Mouse (Mus musculus) MEL (cell line): ENCODE results near the gene Zcchc24.
A peak's percentile ranks its signal among the peaks of the same experiment; 100 is the strongest.

ENCODE experiments used
- CHD1 ChIP-seq: IDR thresholded peaks from 2 replicates; pipeline ENCODE4 v1.6.1; 2012; ENCODE audit warnings: low read depth, mild to moderate bottlenecking, inconsistent platforms, low read length, improper control_type of control experiment
- CHD2 ChIP-seq: IDR thresholded peaks from 2 replicates; pipeline ENCODE4 v1.6.1; 2011; ENCODE audit warnings: low read length, improper control_type of control experiment
- CTCF ChIP-seq, 3 experiments: IDR thresholded peaks in 2 of 3; conservative IDR thresholded peaks in 1 of 3; 2 replicates each; pipeline ENCODE4 v1.5.1; 2011 to 2012; ENCODE audit warnings: low read length in 3 of 3, low read depth in 2 of 3, mild to moderate bottlenecking in 2 of 3, improper control_type of control experiment in 1 of 3, inconsistent platforms in 1 of 3, mixed read lengths in 1 of 3, moderate library complexity in 1 of 3; ENCODE audit not compliant: control insufficient read depth in 1 of 3, insufficient read depth in 1 of 3, poor library complexity in 1 of 3, severe bottlenecking in 1 of 3
- E2F4 ChIP-seq: IDR thresholded peaks from 2 replicates; pipeline ENCODE4 v1.6.1; 2011; ENCODE audit warnings: low read depth, low read length, improper control_type of control experiment, borderline replicate concordance
- EP300 ChIP-seq, 2 experiments: IDR thresholded peaks; 2 replicates each; pipeline ENCODE4 v1.6.1; 2011; ENCODE audit warnings: improper control_type of control experiment in 2 of 2, low read length in 2 of 2, low read depth in 1 of 2, mild to moderate bottlenecking in 1 of 2
- GATA1 ChIP-seq: IDR thresholded peaks from 2 replicates; pipeline ENCODE4 v1.6.1; 2011; ENCODE audit warnings: low read depth, low read length, improper control_type of control experiment
- MAFK ChIP-seq: IDR thresholded peaks from 2 replicates; pipeline ENCODE4 v1.6.1; 2011; ENCODE audit warnings: low read depth, mild to moderate bottlenecking, low read length, improper control_type of control experiment, borderline replicate concordance
- MAZ ChIP-seq: IDR thresholded peaks from 2 replicates; pipeline ENCODE4 v1.6.1; 2012; ENCODE audit warnings: low read depth, mild to moderate bottlenecking, inconsistent platforms, low read length, improper control_type of control experiment
- MYB ChIP-seq: IDR thresholded peaks from 2 replicates; pipeline ENCODE4 v1.6.1; 2011; ENCODE audit warnings: mild to moderate bottlenecking, low read depth, low read length, improper control_type of control experiment
- NELFE ChIP-seq: IDR thresholded peaks from 2 replicates; pipeline ENCODE4 v1.6.1; 2011; ENCODE audit warnings: low read depth, low read length, improper control_type of control experiment
- POLR2A ChIP-seq, 2 experiments: IDR thresholded peaks; 2 replicates each; pipeline ENCODE4 v1.6.1; 2011 to 2012; ENCODE audit warnings: low read length in 2 of 2, mild to moderate bottlenecking in 2 of 2, control low read depth in 1 of 2, improper control_type of control experiment in 1 of 2, low read depth in 1 of 2, moderate library complexity in 1 of 2; ENCODE audit not compliant: control insufficient read depth in 1 of 2, insufficient read depth in 1 of 2, poor library complexity in 1 of 2
- POLR2AphosphoS2 ChIP-seq: IDR thresholded peaks from 2 replicates; pipeline ENCODE4 v1.6.1; 2011; ENCODE audit warnings: low read length, improper control_type of control experiment
- SMC3 ChIP-seq: IDR thresholded peaks from 2 replicates; pipeline ENCODE4 v1.6.1; 2011; ENCODE audit warnings: low read depth, low read length, improper control_type of control experiment
- ZNF384 ChIP-seq: IDR thresholded peaks from 2 replicates; pipeline ENCODE4 v1.6.1; 2012; ENCODE audit warnings: low read depth, mild to moderate bottlenecking, inconsistent platforms, low read length, improper control_type of control experiment

- TF ChIP-seq ZNF384 (no peak), GATA1 (no peak), NELFE (no peak), MYB (no peak), CHD2 (no peak), CTCF (IDR thresholded peaks at IDR 0.05 in 2 of 3, conservative IDR thresholded peaks at IDR 0.05 in 1 of 3; ENCODE audit: control insufficient read depth in 1 of 3, insufficient read depth in 1 of 3, low read depth in 2 of 3, low read length in 3 of 3, poor library complexity in 1 of 3, severe bottlenecking in 1 of 3) (peak; percentile 19 to 71 (median 69); a peak in 4 of 6 replicates), EP300 (IDR thresholded peaks at IDR 0.05; ENCODE audit: low read depth in 1 of 2, low read length in 2 of 2) (no peak), POLR2A (IDR thresholded peaks at IDR 0.05; ENCODE audit: control insufficient read depth in 1 of 2, insufficient read depth in 1 of 2, low read depth in 1 of 2, low read length in 2 of 2, poor library complexity in 1 of 2) (no peak), CHD1 (no peak), MAFK (no peak), MAZ (no peak), SMC3 (peak; percentile 66), POLR2AphosphoS2 (no peak), E2F4 (no peak)
Measured at GRCm38 (mm10) chr14:25666668-25667376, 102.0 kb downstream of the Zcchc24 start.
